Mouse (Mus musculus): ENCODE measurements at regions not wholly inside any gene's neighbourhood (a gene's known extent, or its start where the extent isn't known, plus 50 kb on each side); places are given as distances from the start of the nearest gene placed in this dataset.
A peak's percentile ranks its signal among the peaks of the same experiment; 100 is the strongest.

- Histone ChIP-seq H3K27me3 (no peaks in the 10 kb centered on the region), H3K4me3 (no peak overlapping the region), H3K4me1 (no peaks in the 10 kb centered on the region), H3K27ac (replicated peaks) (no peak overlapping the region), H3K9me3 (no peaks in the 10 kb centered on the region), H3K4me2 (replicated peaks) (no peak overlapping the region), H3K9ac (replicated peaks) (no peak overlapping the region), H3K36me3 (no peaks in the 10 kb centered on the region)
- ATAC-seq (ENCODE audit: low FRiP score, low read depth) = no peak
These were observed 547.2 kb upstream of the Frg1 start for GRCm38 (mm10) chr8:41964088-41964487.

GRCm38 (mm10) chr8:41956878-41957277, 540.0 kb upstream of the Frg1 start:
- 88% methylated on average over 1 of the region's 1 CpGs for WGBS
- Histone ChIP-seq H3K36me3 (no peaks in the 10 kb centered on the region), H3K9ac (replicated peaks) (no peak overlapping the region), H3K27ac (replicated peaks) (no peak overlapping the region), H3K27me3 (no peaks in the 10 kb centered on the region), H3K4me1 (no peaks in the 10 kb centered on the region), H3K4me2 (replicated peaks) (no peak overlapping the region), H3K4me3 (no peak overlapping the region), H3K9me3 (no peaks in the 10 kb centered on the region)
- no peak for ATAC-seq (ENCODE audit: low FRiP score, low read depth)

DNA sequence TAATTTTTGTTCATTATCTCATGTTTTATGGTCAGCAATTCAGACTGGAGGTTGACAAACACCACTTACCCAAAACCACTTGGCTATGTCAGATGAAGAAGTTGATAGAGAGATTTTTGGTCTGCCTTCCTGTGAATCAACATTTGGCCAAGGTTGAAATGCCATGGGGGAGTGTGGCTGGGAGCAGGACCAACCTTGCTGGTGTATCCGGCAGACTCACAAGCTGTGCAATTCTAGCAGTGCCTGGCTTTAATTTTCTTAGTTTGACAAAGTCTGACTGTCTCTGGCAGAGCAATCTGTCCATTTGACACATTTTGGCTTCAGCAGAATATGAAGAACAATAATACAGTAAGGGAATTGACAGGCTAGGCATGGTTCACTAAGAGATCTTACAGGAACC, 533.9 kb upstream of the Frg1 start:
- 79% methylated on average over 1 of the region's 1 CpGs for WGBS
- H3K36me3 ChIP-seq = no peaks in the 10 kb centered on the region
- no peak overlapping the region for H3K4me3 ChIP-seq
- no peak overlapping the region for H3K4me2 ChIP-seq (replicated peaks)
- H3K9me3 ChIP-seq = no peaks in the 10 kb centered on the region
- ATAC-seq (ENCODE audit: low FRiP score, low read depth) = no peak
- H3K9ac ChIP-seq (replicated peaks) = no peak overlapping the region
- H3K4me1 ChIP-seq = no peaks in the 10 kb centered on the region
- no peak overlapping the region for H3K27ac ChIP-seq (replicated peaks)
- H3K27me3 ChIP-seq = no peaks in the 10 kb centered on the region

- no peaks in the 10 kb centered on the region for H3K36me3 ChIP-seq
- H3K4me1 ChIP-seq = no peaks in the 10 kb centered on the region
- H3K9ac ChIP-seq (replicated peaks) = no peak overlapping the region
- no peaks in the 10 kb centered on the region for H3K27me3 ChIP-seq
- H3K9me3 ChIP-seq = no peaks in the 10 kb centered on the region
- H3K4me2 ChIP-seq (replicated peaks) = no peak overlapping the region
- H3K4me3 ChIP-seq = no peak overlapping the region
- 90% methylated on average over 4 of the region's 4 CpGs for WGBS
- ATAC-seq (ENCODE audit: low FRiP score, low read depth) = no peak
- no peak overlapping the region for H3K27ac ChIP-seq (replicated peaks)
These were observed 522.4 kb upstream of the Frg1 start for GRCm38 (mm10) chr8:41939298-41939697.

GRCm38 (mm10) chr8:41921106-41921505, 504.2 kb upstream of the Frg1 start:
- Histone ChIP-seq H3K9me3 (no peaks in the 10 kb centered on the region), H3K4me2 (replicated peaks) (no peak overlapping the region), H3K4me1 (no peaks in the 10 kb centered on the region), H3K27ac (replicated peaks) (no peak overlapping the region), H3K9ac (replicated peaks) (no peak overlapping the region), H3K36me3 (no peaks in the 10 kb centered on the region), H3K4me3 (no peak overlapping the region), H3K27me3 (no peaks in the 10 kb centered on the region)
- ATAC-seq (ENCODE audit: low FRiP score, low read depth) = no peak
- WGBS = 78% methylated on average over 7 of the region's 7 CpGs

GRCm38 (mm10) chr8:41920536-41920935, 503.7 kb upstream of the Frg1 start:
- Histone ChIP-seq H3K27ac (replicated peaks) (no peak overlapping the region), H3K9ac (replicated peaks) (no peak overlapping the region), H3K4me2 (replicated peaks) (no peak overlapping the region), H3K27me3 (no peaks in the 10 kb centered on the region), H3K4me1 (no peaks in the 10 kb centered on the region), H3K4me3 (no peak overlapping the region), H3K36me3 (no peaks in the 10 kb centered on the region), H3K9me3 (no peaks in the 10 kb centered on the region)
- 85% methylated on average over 3 of the region's 3 CpGs for WGBS
- no peak for ATAC-seq (ENCODE audit: low FRiP score, low read depth)

DNA sequence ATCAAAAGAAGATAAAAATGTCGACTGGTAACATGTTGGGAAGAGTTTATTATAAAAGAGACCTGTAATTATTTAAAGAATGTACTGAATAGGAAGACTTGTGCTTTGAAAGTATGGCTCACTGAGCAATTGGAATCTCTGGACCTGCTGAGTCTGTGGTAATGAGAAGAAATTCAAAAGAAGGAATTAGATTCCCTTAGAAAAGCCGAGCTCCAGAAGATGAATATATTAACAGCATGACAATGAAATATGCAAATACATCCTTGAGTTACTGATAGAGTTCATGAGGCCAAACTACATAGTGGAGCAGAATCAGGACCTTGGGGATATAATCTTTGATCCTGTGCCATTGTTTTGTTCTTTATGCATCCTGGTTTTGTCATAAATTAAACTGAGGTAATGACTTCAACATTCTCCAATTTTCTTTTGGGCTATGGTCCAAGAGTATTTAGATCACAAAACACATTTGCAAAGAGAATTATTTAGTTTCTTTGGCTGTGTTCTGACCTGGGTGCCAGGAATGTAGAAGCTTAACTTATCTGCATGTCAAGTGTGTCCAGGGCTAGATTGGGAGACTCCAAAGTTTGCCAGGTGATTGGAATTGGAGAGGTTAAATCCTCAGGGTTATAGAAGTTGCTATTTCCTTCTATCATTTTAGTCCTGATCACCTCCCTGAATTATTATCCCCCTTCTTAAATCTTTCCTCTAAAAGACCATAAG, 461.3 kb upstream of the Frg1 start:
- no peak overlapping the region for H3K4me3 ChIP-seq
- no peaks in the 10 kb centered on the region for H3K36me3 ChIP-seq
- no peaks in the 10 kb centered on the region for H3K27me3 ChIP-seq
- no peak overlapping the region for H3K27ac ChIP-seq (replicated peaks)
- H3K9ac ChIP-seq (replicated peaks) = no peak overlapping the region
- ATAC-seq (ENCODE audit: low FRiP score, low read depth) = peak; percentile 85
- peaks cover 4% of the 10 kb centered on the region; the same call in 1 of the 2 replicates for H3K4me1 ChIP-seq
- H3K9me3 ChIP-seq = no peaks in the 10 kb centered on the region
- no peak overlapping the region for H3K4me2 ChIP-seq (replicated peaks)
- 14% methylated on average over 2 of the region's 2 CpGs for WGBS

- Histone ChIP-seq H3K27me3 (no peaks in the 10 kb centered on the region), H3K27ac (replicated peaks) (no peak overlapping the region), H3K4me2 (replicated peaks) (no peak overlapping the region), H3K9me3 (no peaks in the 10 kb centered on the region), H3K4me1 (no peaks in the 10 kb centered on the region), H3K9ac (replicated peaks) (no peak overlapping the region), H3K4me3 (no peak overlapping the region), H3K36me3 (no peaks in the 10 kb centered on the region)
- WGBS = 45% methylated on average over 3 of the region's 3 CpGs
- ATAC-seq (ENCODE audit: low FRiP score, low read depth) = no peak; the same call in 1 of the 2 replicates
These were observed 452.9 kb upstream of the Frg1 start for GRCm38 (mm10) chr8:41869681-41870356.

GRCm38 (mm10) chr8:41860918-41861317, 444.0 kb upstream of the Frg1 start:
- no peaks in the 10 kb centered on the region; the same call in 1 of the 2 replicates for H3K4me1 ChIP-seq
- WGBS = 79% methylated on average over 7 of the region's 7 CpGs
- no peak overlapping the region for H3K4me2 ChIP-seq (replicated peaks)
- no peak overlapping the region for H3K9ac ChIP-seq (replicated peaks)
- no peaks in the 10 kb centered on the region for H3K27me3 ChIP-seq
- ATAC-seq (ENCODE audit: low FRiP score, low read depth) = no peak
- no peak overlapping the region for H3K27ac ChIP-seq (replicated peaks)
- no peaks in the 10 kb centered on the region for H3K9me3 ChIP-seq
- no peak overlapping the region for H3K4me3 ChIP-seq
- no peaks in the 10 kb centered on the region for H3K36me3 ChIP-seq

DNA sequence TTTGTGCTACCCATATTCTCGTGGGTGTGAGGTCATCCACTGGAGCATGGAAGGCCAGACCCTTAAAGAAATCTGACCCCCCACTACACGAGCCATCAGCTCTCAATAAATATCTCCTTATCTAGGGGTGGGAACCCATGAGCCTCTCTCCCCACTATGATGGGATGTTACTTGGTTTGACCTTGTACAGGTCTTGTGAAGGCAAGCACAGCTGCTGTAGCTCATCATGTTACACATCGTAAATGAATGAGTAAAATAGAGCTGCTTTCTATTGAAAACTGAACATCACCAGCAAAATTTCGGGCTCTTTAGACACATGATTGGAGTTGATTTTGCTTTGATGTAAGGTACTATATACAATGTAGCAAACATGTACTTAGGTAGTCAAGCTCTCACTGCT, 414.8 kb upstream of the Frg1 start:
- Histone ChIP-seq H3K27ac (replicated peaks) (no peak overlapping the region), H3K9me3 (no peaks in the 10 kb centered on the region), H3K36me3 (no peaks in the 10 kb centered on the region), H3K9ac (replicated peaks) (no peak overlapping the region), H3K4me2 (replicated peaks) (no peak overlapping the region), H3K4me1 (0 out of 2 replicates have a peak, but pooled peaks cover 3% of the 10 kb centered on the region), H3K27me3 (no peaks in the 10 kb centered on the region), H3K4me3 (no peak overlapping the region)
- 83% methylated on average over 4 of the region's 4 CpGs for WGBS
- ATAC-seq (ENCODE audit: low FRiP score, low read depth) = no peak

GRCm38 (mm10) chr8:41830407-41830806, 413.5 kb upstream of the Frg1 start:
- Histone ChIP-seq H3K36me3 (no peaks in the 10 kb centered on the region), H3K4me1 (0 out of 2 replicates have a peak, but pooled peaks cover 3% of the 10 kb centered on the region), H3K9me3 (no peaks in the 10 kb centered on the region), H3K4me2 (replicated peaks) (no peak overlapping the region), H3K27ac (replicated peaks) (no peak overlapping the region), H3K27me3 (no peaks in the 10 kb centered on the region), H3K4me3 (no peak overlapping the region), H3K9ac (replicated peaks) (no peak overlapping the region)
- WGBS = 42% methylated on average over 6 of the region's 6 CpGs
- no peak for ATAC-seq (ENCODE audit: low FRiP score, low read depth)

DNA sequence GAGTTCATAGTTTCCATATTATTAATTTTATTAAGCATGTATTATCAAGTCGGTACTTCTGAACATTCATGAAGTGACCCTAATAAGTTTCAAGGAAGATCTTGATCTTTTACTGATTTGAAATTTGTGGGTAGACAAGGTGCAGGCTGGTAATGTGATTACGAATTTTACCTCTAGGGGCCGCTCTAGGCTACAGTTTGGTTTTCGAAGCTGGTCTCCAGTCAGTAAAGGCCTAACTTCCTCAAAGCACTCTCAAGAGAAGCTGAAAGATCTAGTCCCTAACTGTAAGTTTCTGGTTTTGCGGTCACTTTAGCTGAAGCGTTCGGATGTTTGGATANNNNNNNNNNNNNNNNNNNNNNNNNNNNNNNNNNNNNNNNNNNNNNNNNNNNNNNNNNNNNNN, 408.1 kb upstream of the Frg1 start:
- no peaks in the 10 kb centered on the region for H3K27me3 ChIP-seq
- no peak overlapping the region for H3K4me2 ChIP-seq (replicated peaks)
- H3K9me3 ChIP-seq = no peaks in the 10 kb centered on the region
- H3K9ac ChIP-seq (replicated peaks) = no peak overlapping the region
- H3K4me3 ChIP-seq = no peak overlapping the region
- peak; percentile 55; the same call in 1 of the 2 replicates for ATAC-seq (ENCODE audit: low FRiP score, low read depth)
- H3K27ac ChIP-seq (replicated peaks) = no peak overlapping the region
- H3K36me3 ChIP-seq = no peaks in the 10 kb centered on the region
- 21% methylated on average over 7 of the region's 7 CpGs for WGBS
- 0 out of 2 replicates have a peak, but pooled peaks cover 3% of the 10 kb centered on the region for H3K4me1 ChIP-seq
